Mouse (Mus musculus) spleen, embryonic (tissue): ENCODE results near the gene Mei1.

Experiments used
- CTCF ChIA-PET: fragments of 350-600 bp; sonication (Branson Sonifier 250); formaldehyde crosslinking; loops from one replicate; lab custom pipeline; 2022; lab: Charles Lee

Gene Mei1

DNA sequence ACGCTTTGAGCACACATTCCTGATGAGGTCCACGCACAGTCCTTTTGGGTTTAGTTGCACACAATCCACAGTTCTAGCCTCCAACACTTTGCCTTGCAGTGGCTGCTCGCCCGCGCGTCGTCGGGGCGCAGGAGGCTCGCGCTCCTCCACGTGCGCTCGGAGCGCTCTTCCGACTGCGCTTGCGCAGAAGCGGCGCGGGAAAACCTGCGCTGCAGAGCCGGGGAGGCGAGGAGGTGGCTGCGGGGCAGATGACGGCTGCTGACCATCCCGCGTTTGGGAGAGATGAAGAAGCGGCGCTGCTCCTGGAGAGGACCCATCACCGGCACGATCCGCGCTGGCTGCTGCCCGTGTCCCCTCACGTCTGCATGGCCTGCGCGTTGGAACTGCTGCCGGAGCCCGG lies at the start of gene Mei1:
Gene Mei1, plus strand, starts transcription at position 99 of the 400 bp plus-strand sequence.
- CTCF ChIA-PET = no interaction called here

DNA sequence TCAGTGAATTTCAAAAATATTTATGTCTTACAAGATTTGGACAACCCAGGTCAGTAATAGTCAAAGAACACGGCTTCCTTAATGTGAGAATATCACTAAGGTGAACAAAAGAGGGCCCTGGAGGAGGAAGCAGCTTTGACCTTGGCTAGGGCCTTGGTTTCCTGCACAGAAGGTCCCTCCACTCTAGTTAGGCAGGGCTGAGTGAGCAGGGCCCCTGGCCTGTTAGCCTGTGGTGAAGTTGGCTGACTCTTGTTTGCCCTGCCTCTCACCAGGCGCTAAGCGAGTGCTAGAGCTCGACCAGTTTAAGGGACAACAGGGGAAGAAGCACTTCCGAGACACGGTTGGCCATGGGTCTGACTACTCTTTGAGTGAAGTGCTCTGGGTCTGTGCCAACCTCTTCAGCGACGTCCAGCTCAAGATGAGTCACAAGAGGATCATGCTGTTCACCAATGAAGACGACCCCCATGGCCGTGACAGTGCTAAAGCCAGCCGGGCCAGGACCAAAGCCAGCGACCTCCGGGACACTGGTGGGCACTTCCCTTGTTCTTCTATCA lies 47.2 kb upstream of the Mei1 start:
- CTCF ChIA-PET = interaction anchor here (0.7 kb wide), 1 partner anchor 71 kb away, joined by 3 read pairs; no protein-coding TSS in a partner anchor

DNA sequence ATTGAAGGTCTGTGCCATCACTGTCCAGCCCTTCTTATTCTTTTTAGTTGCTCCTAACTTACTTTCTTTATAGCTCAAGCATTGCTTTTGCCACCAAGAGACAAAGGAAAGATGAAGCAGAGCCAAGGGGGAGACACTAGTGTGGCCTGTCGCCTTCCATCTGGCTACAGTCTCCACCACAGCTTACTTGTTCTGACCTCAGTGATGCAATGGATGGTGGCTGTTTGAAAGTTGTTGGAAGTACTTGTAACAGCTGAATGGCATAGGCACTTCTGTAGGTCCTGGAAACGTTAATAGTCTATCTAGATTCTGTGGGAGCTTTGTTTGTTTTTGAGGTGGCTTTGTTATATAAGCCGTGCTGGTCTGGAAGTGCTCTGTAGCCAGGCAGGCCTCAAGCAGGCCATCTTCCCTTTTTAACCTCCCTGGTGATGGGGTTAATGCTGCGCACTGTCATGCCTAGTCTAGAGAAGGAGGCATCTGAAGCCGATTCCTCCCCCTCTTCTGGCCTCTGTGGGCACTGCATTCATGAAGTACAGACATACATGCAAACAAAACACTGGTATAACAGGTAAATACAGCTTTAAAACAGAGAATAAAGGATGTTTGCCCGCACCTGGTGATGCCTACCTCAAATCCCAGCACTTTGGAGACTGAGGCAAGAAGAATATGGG lies 45.7 kb upstream of the Mei1 start:
- CTCF ChIA-PET = interaction anchor here (0.5 kb wide), 1 partner anchor 63 kb away, joined by 3 read pairs; no protein-coding TSS in a partner anchor

DNA sequence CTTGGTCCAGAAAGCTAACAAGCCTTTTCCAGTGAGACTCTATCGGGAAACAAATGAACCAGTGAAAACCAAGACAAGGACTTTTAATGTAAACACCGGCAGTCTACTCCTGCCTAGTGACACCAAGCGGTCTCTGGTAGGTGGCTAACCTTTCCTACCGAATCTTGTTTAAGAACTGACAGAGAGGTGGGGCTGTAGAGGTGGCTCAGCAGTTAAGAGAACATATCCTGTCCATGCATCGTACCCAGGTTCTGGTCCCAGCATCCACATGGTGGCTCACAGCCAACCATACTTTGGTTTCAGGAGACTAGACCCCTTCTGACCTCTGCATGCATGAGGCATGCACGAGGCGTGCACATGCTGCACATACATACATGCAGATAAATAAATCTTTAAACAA lies 42.5 kb upstream of the Mei1 start:
- CTCF ChIA-PET = interaction anchor here (0.7 kb wide), 1 partner anchor 1141 kb away, joined by 4 read pairs; no protein-coding TSS in a partner anchor

DNA sequence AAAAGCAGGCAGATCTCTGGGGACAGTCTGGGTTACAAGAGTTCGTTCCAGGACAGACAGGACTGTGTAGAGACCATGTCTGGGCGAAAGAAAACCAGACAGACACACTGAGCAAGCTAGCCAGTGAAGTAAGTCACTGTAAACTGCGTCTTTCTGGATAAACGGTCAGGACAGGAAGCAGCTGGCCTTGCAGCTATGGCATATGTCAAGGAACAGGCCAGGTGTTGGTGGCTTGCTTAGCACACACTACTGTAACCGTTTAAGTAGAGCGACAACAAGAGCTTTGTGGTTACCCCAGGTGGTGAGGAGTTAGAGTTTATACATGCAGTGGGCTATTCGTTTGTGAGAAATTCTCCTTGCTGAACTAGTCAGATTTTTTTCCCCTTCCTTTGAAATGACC lies 42.1 kb upstream of the Mei1 start:
- CTCF ChIA-PET = interaction anchor here (0.7 kb wide), 1 partner anchor 1141 kb away, joined by 4 read pairs; no protein-coding TSS in a partner anchor

DNA sequence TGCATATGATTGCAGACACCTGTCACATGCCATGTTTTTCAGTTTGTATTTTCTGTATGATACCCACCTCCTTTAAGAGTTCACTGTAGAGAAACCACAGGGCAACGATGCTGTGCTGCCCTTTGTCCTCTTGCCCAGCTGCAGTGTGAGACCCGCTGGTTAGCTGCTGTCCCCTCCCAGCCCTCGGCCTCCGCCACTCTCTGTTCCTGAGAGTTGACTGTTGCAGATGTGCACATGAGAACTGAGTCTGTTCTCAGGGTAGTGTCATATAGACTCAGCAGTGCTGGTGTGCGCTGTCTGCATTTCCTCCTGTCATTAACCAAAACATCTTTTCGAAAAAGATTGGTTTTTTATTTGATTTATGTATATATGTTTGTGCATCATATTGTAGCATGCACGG lies 37.4 kb upstream of the Mei1 start:
- CTCF ChIA-PET = interaction anchor here (0.6 kb wide), 2 partner anchors 75 to 386 kb away, joined by 3 to 4 read pairs; no protein-coding TSS in a partner anchor

DNA sequence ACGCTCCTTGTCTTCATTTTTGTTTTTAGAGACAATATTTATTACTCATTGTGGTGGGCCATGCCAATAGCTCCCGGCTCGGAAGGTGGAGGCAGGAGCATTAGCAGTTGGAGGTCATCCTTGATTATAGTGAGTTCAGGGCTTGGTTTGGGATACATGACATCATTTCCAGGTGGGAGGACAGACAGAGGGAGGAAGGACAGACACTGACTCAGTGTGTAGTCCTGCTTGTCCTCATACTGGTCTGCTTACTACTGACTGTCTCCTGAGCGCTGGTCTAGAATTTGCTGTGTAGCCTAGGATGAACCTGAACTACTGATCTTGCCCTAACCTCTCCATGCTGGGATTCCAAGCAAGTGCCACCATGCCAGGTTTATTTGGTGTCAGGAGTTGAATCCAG lies 36.0 kb upstream of the Mei1 start, which contains the start of gene Desi1:
Gene Desi1, minus strand, starts transcription at position 101 of the 400 bp plus-strand sequence.
- CTCF ChIA-PET = no interaction called here

DNA sequence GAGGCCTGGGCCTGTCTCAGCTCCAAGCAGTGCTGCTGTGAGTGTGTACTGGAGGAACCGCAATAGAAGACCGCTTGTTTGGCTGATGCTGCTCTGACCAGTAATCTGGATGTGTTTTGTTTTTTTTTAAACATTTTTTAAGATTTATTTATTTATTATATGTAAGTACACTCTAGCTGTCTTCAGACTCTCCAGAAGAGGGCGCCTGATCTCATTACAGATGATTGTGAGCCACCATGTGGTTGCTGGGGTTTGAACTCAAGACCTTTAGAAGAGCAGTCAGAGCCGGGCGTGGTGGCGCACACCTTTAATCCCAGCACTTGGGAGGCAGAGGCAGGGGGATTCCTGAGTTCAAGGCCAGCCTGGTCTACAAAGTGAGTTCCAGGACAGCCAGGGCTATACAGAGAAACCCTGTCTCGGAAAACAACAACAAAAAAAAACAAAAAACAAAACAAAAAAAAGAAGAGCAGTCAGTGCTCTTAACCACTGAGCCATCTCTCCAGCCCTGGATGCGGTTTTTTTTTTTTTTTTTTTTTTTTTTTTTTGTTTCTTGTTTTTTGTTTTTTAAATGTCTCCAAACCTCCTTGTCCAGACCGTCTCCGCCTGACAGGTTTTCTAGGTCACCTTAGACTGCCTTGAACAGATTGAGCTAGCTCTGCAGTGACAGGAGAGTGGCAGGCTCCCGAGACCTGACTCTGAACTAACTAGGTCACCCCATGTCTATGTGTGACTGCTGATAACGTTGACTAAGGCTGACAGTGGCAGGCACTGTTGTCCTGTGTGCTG lies 33.7 kb upstream of the Mei1 start:
- CTCF ChIA-PET = no interaction called here

DNA sequence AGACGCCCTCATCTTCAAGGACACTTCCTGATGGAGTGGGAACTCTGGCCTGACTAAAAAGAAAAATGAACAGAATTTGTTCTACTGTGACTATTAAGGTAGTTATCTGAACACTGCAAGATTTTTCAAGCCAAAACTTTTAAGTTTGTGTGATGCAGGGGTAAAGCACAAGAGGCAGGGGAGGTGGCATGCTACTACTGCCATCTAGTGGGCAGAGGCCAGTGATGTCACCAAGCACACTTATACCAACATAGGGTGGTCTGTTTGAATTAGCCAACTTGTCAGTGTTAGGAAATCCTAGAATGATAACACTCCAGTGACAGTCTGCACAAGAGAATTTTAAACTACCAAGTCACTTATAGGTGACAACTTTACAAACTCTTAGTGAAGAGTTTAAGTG lies 29.1 kb upstream of the Mei1 start:
- CTCF ChIA-PET = no interaction called here

DNA sequence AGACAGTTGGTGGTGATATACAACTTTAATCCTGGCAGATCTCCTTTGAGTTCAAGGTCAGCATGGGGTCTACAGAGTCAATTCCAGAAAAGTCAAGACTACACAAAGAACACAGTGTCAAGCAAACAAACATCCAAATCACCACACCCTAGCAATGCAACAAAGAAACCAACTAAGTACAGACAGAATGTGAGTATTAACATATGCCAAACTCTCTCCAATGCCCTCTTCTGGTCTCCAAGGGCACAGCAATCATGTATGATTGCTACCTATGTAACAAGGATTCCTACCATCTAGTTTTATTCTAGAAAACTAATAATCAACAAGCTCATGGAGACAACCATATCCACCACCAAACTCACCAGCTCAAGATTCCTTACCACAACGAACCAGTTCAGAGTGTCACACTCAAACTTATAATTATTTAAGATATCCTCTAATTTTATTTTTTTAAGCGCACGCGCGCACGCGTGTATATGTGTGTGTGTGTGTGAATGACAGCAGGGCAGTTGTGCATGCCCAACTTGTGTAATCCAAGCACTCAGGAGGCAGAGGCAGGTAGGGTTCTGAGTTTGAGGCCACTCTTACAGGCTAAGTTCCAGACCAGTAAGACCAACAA lies 25.5 kb upstream of the Mei1 start:
- CTCF ChIA-PET = interaction anchor here (0.6 kb wide), 1 partner anchor 189 kb away, joined by 7 read pairs; no protein-coding TSS in a partner anchor

DNA sequence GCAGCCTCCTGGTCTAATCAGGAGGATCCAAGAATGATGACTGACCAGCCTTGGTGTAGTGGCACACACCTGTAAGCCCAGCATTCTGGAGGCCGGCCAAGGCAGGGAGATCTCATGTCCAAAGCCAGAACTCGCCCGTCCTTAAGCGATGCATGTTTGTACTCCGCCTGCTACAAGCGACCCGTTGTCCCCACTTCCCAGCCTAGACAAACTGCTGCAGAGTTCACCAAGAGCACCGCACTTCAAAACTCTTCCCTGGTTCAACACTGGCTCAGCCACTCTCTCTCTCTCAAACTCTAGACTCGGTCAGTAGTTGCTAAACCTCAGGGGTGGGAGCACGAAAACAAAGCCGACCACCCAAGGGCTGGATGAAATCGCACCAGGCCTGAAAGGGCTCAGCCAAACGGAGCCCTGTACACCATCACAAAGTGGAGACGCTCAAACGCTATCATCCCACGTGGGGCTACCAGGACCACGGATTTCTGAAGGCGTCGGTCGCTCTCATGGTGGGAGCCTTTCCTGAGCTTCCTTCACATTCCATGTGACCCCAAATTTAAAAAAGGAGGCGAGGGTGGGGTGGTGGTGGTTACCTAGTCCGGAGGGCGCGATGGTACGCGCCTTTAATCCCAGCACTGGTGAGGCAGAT lies 23.4 kb upstream of the Mei1 start:
- CTCF ChIA-PET = no interaction called here

DNA sequence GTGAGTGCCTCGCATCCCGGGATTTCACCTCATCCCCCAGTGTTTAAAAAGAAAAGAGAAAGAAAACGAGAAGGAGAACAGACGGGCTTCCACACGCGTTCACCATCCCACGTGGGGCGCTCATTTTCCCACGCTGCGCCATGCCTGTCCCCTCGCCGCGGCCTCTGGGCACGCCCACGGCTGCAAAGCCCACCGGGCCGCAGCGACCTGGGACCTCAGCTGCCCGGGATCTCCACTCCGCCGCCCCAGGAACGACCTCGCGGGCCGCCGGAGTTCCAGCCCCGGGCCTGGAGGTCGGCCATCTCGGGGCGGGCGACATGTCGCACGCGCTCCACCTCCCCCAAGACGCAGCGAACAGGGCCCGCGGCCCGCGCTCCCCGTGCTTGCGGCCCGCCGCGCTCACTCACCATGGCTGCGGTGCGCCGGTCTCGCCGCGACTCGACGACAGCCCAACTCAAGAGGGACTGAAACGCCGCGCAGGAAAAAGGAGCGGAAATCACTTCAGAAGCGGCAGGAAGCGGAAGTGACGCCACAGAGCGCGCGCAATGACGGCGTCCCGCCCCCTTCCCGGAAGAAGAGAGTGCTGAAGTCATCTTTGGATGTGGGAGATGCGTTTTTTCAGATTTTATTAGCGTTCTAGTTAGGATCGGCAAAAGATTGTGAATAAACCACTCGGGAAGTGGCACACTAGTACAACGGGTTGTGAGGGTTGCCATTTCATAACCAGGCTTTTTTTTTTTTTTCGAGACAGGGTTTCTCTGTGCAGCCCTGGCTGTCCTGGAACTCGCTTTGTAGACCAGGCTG lies 22.5 kb upstream of the Mei1 start, which contains the start of gene Snu13:
Gene Snu13, minus strand, starts transcription at position 519 of the 804 bp plus-strand sequence.
- CTCF ChIA-PET = no interaction called here

DNA sequence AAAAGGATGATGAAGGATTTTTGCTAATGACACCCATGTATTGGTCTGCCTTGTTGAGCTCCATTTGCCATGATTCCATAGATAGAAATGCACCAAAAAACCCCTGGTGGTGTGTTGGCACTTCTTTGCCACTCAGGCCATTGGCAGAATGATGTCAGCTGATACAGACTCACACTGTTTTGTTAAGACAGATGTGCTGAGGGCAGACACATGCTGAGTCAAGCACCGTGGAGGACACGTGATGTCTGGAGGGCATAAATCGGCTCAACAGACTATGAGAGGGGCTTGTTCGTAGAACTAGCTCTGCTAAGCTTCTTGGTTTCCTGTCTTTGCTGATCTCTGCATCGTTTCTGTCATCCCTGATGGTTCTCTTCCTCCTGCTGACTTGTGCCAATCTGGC lies 17.3 kb upstream of the Mei1 start:
- CTCF ChIA-PET = interaction anchor here (0.6 kb wide), 1 partner anchor 173 kb away, joined by 3 read pairs; no protein-coding TSS in a partner anchor

DNA sequence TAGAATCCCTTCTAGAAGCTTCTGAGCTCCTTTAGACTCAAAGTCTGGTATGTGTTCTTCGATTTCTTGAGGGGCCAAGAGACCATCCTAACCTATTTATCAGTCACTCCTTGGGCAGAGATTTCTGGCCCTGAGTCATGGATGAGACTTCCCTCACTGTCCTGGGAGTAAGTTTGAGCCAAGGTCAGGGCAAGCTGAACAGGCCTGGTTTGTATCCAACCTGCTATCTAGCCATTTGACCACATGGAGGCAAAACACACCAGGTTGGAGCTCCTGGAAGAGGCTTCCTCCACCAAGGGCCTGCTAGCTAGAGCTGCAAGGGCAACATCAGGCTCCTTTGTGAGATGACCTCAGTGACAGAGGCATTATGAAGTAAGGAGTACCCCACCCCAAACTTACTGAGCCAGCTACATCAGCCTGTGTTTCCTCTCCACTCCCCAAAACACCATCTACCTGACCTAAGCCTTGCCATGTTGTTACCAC lies 11.0 kb upstream of the Mei1 start, which contains the start of gene 4930407I10Rik:
Gene 4930407I10Rik, plus strand, starts transcription at position 433 of the 483 bp plus-strand sequence.
- CTCF ChIA-PET = no interaction called here

DNA sequence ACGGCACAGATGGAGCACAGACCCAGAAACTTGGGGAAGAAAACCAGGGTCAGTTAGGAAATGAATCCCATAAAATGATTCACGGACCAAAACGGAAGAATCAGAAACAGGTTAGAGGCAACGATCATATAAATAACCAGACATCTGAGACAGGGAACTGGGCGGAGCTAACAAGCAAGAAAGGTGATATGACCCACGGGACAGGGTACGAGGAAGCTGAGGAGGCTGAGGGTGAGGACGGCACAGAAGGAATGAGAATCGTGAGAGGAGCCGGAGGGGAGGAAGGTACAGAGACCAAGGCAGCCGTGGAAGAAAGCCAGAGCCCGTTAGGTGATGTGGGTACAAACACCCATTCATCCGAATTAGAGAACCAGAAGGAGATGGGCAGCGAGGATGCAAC lies 5.9 kb upstream of the Mei1 start:
- CTCF ChIA-PET = no interaction called here

DNA sequence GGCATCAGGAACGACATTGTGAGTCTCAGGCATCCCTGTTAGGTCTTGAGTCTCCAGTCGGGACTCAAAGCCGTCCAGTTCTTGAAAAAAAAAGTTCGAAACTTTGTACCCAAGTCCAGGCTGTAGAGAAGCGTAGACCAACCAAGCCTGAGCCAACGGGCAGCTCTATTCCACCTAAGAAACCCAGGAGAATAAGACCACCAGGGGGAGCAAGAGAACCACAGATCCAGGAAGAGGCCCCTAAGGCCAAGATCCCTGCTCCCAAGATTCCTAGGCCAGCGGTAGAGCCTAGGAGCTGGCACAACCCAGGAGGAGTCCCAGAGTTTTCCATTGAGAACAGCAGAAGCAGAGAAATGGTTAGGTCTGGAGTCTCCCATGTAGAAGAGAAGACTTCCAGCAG lies 4.3 kb upstream of the Mei1 start:
- CTCF ChIA-PET = interaction anchor here (0.7 kb wide), 1 partner anchor 171 kb away, joined by 3 read pairs; no protein-coding TSS in a partner anchor

DNA sequence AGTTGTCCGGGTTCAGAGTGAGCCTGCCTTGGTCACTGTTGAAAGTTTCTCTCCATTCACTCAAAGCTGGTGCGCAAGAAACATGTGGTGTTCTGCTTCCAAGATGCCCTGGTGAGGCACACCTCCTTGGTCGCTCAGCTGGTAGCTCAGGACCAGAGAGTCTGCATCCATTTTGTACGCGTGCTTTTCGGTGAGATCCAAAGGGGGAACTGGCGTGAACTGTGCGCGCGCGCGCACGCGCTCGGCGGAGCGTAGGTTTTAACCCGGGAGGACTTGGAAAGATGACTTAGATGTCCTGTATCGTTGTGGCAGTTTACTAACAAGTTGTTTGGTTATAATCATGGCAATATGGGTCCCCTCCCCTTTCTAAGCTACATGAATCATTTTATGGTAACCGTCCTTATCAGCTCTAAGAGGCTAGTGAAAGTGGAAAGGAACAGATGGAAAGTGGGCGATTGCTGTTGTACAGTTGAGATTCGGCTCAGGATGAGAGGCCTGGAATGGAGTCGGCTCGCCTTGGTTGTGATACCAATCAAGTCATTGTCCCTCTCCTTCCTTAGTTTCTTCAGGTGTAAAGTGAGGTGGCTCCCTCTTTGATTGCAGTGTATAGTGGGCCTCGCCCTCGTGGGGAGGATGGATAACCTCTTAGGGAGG lies 2.1 kb downstream of the Mei1 start:
- CTCF ChIA-PET = no interaction called here

DNA sequence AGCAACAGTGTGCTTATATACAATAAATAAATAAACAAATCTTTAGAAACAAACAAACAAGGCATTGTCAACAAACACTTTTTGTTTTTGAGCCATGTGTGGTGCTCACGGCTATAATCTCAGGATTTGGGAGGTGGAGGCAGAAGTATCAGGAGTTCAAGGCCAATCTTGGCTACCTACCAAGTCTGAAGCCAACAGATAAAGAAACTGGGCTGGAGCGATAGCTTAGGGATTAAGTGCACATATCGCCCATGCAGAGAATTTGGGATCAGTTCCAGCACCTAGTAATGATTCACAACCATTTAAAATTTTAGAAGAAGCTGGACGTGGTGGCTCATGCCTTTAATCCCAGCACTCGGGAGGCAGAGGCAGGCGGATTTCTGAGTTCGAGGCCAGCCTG lies 3.7 kb downstream of the Mei1 start:
- CTCF ChIA-PET = no interaction called here

DNA sequence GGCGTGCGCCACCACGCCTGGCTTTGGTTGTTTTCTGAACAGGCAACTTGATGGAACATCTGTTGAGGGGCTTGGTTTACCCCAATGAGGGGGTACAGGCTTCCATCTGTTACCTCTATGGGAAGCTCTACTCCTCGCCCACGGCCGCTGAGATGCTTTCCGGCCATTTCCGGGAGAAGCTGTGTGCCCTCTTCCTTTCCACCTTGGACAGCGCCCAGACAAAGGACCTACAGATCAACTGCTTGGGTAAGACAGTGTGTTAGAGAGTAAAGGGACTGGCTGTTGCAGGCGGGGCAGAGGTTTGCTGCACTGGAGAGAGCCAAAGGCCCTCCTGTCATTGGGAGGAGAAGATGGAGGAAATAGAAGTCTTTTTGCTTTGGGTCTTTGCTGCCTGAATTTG lies 10.1 kb downstream of the Mei1 start:
- CTCF ChIA-PET = interaction anchor here (0.8 kb wide), 1 partner anchor 109 kb away, joined by 5 read pairs; no protein-coding TSS in a partner anchor
